ENCODE assay signal across 15 mouse cellular contexts in genomic region chr1:41380013-41380412, GRCm38 (mm10).
DNase-seq lines count a peak whose midpoint lies in the region; ATAC-seq and TF ChIP-seq lines count a peak whose summit lies in the region.
"Had no signal": no experiment of that assay in that cellular context is flagged by ENCODE, and none has a peak within 500 bp of the region (broad histone marks: within the 10 kb centered on the region; RNA-seq: fewer than 3 reads in every experiment).

No protein-coding gene starts in this region.

- DNase-seq in forebrain, embryonic 11.5 days (ENCODE audit: low spot score): no peak
- peak; percentile 67 for DNase-seq in midbrain, postnatal 0 days (ENCODE audit: low spot score)
- no peak for DNase-seq in embryo, embryonic 10 days (ENCODE audit: low spot score)
- DNase-seq in adrenal gland, adult 2 months: no peak
- DNase-seq: B cell, adult 2 months; cerebellum, adult 11-12 months; heart, adult 11 months; kidney, adult 11 months; kidney, postnatal 4 days; thymus, adult 2 months had no signal

- no peak overlapping the region for H3K4me2 ChIP-seq in forebrain, embryonic 15.5 days (replicated peaks)
- H3K4me2 ChIP-seq in forebrain, embryonic 11.5 days (ENCODE audit: low read depth, low read length, severe bottlenecking): no peak overlapping the region
- H3K4me2 ChIP-seq in midbrain, embryonic 13.5 days (replicated peaks): no peak overlapping the region
- no peak overlapping the region for H3K4me2 ChIP-seq in midbrain, embryonic 15.5 days
- no peak overlapping the region for H3K4me2 ChIP-seq in hindbrain, embryonic 15.5 days
- no peak overlapping the region for H3K4me2 ChIP-seq in midbrain, postnatal 0 days (ENCODE audit: low read depth, low read length, poor library complexity, severe bottlenecking)
- H3K4me2 ChIP-seq: limb, embryonic 15.5 days had no signal

- H3K27ac ChIP-seq in forebrain, embryonic 15.5 days (replicated peaks): no peak overlapping the region
- H3K27ac ChIP-seq in forebrain, embryonic 11.5 days (ENCODE audit: low read depth, low read length): no peak overlapping the region
- 0 out of 2 replicates have a peak overlapping the region, but pooled peaks have one; percentile 1 for H3K27ac ChIP-seq in midbrain, embryonic 13.5 days
- H3K27ac ChIP-seq in midbrain, embryonic 15.5 days: no peak overlapping the region
- no peak overlapping the region for H3K27ac ChIP-seq in hindbrain, embryonic 15.5 days (replicated peaks)
- H3K27ac ChIP-seq in midbrain, postnatal 0 days (ENCODE audit: low read depth, low read length): no peak overlapping the region
- H3K27ac ChIP-seq: limb, embryonic 15.5 days had no signal

- H3K9me3 ChIP-seq in forebrain, embryonic 15.5 days: no peaks in the 10 kb centered on the region
- no peaks in the 10 kb centered on the region for H3K9me3 ChIP-seq in forebrain, embryonic 11.5 days (ENCODE audit: control insufficient read depth, low read length)
- H3K9me3 ChIP-seq in midbrain, embryonic 13.5 days: no peaks in the 10 kb centered on the region
- H3K9me3 ChIP-seq in midbrain, embryonic 15.5 days: no peaks in the 10 kb centered on the region
- H3K9me3 ChIP-seq in hindbrain, embryonic 15.5 days: no peaks in the 10 kb centered on the region
- no peaks in the 10 kb centered on the region for H3K9me3 ChIP-seq in midbrain, postnatal 0 days (ENCODE audit: low read length)
- H3K9me3 ChIP-seq: limb, embryonic 15.5 days had no signal

- H3K27me3 ChIP-seq in forebrain, embryonic 15.5 days: no peaks in the 10 kb centered on the region
- no peaks in the 10 kb centered on the region for H3K27me3 ChIP-seq in forebrain, embryonic 11.5 days (ENCODE audit: control insufficient read depth, insufficient read depth, low read length)
- no peaks in the 10 kb centered on the region for H3K27me3 ChIP-seq in midbrain, embryonic 13.5 days
- H3K27me3 ChIP-seq in midbrain, embryonic 15.5 days (replicated peaks): no peaks in the 10 kb centered on the region
- no peaks in the 10 kb centered on the region for H3K27me3 ChIP-seq in hindbrain, embryonic 15.5 days
- no peaks in the 10 kb centered on the region for H3K27me3 ChIP-seq in midbrain, postnatal 0 days (ENCODE audit: insufficient read depth, low read length)
- H3K27me3 ChIP-seq: limb, embryonic 15.5 days had no signal

- no peak overlapping the region for H3K9ac ChIP-seq in forebrain, embryonic 15.5 days (replicated peaks)
- no peak overlapping the region for H3K9ac ChIP-seq in forebrain, embryonic 11.5 days (ENCODE audit: low read length)
- H3K9ac ChIP-seq in midbrain, embryonic 13.5 days (replicated peaks): no peak overlapping the region
- H3K9ac ChIP-seq in midbrain, embryonic 15.5 days: no peak overlapping the region
- no peak overlapping the region for H3K9ac ChIP-seq in hindbrain, embryonic 15.5 days
- H3K9ac ChIP-seq in midbrain, postnatal 0 days (replicated peaks; ENCODE audit: low read length, poor library complexity, severe bottlenecking): no peak overlapping the region
- H3K9ac ChIP-seq: limb, embryonic 15.5 days had no signal

- no peak overlapping the region for H3K4me3 ChIP-seq in forebrain, embryonic 15.5 days
- H3K4me3 ChIP-seq in forebrain, embryonic 11.5 days (ENCODE audit: low read depth, low read length): no peak overlapping the region
- no peak overlapping the region for H3K4me3 ChIP-seq in midbrain, embryonic 13.5 days (replicated peaks)
- H3K4me3 ChIP-seq in midbrain, embryonic 15.5 days: no peak overlapping the region
- no peak overlapping the region for H3K4me3 ChIP-seq in hindbrain, embryonic 15.5 days
- no peak overlapping the region for H3K4me3 ChIP-seq in midbrain, postnatal 0 days (ENCODE audit: low read depth, low read length)
- H3K4me3 ChIP-seq: limb, embryonic 15.5 days had no signal

- WGBS in forebrain, embryonic 15.5 days: 52% methylated on average over 4 of the region's 4 CpGs
- WGBS in forebrain, embryonic 11.5 days: 91% methylated on average over 4 of the region's 4 CpGs
- WGBS in midbrain, embryonic 13.5 days: 66% methylated on average over 4 of the region's 4 CpGs
- 56% methylated on average over 4 of the region's 4 CpGs for WGBS in midbrain, embryonic 15.5 days
- WGBS in hindbrain, embryonic 15.5 days: 46% methylated on average over 4 of the region's 4 CpGs
- WGBS in midbrain, postnatal 0 days: 50% methylated on average over 4 of the region's 4 CpGs

- no peak for TF ChIP-seq CTCF in midbrain, postnatal 0 days (IDR thresholded peaks at IDR 0.05)

- peak; percentile 64; the same call in 1 of the 2 replicates for ATAC-seq in forebrain, embryonic 15.5 days (replicated peaks)
- ATAC-seq in forebrain, embryonic 11.5 days (replicated peaks; ENCODE audit: low FRiP score): no peak
- peak; percentile 58; the same call in 1 of the 2 replicates for ATAC-seq in midbrain, embryonic 13.5 days
- no peak; the same call in 1 of the 2 replicates for ATAC-seq in midbrain, embryonic 15.5 days (replicated peaks)
- ATAC-seq in hindbrain, embryonic 15.5 days (ENCODE audit: low FRiP score, low read depth): peak; percentile 71
- ATAC-seq in midbrain, postnatal 0 days (ENCODE audit: low FRiP score): no peak

- H3K4me1 ChIP-seq in forebrain, embryonic 15.5 days: peaks cover 16% of the 10 kb centered on the region
- H3K4me1 ChIP-seq in forebrain, embryonic 11.5 days (replicated peaks; ENCODE audit: control insufficient read depth, insufficient read depth, low read length): peaks cover 2% of the 10 kb centered on the region; the same call in 1 of the 2 replicates
- peaks cover 20% of the 10 kb centered on the region for H3K4me1 ChIP-seq in midbrain, embryonic 13.5 days (replicated peaks)
- 0 out of 2 replicates have a peak, but pooled peaks cover 9% of the 10 kb centered on the region for H3K4me1 ChIP-seq in midbrain, embryonic 15.5 days
- peaks cover 16% of the 10 kb centered on the region for H3K4me1 ChIP-seq in hindbrain, embryonic 15.5 days (replicated peaks)
- H3K4me1 ChIP-seq in midbrain, postnatal 0 days (ENCODE audit: insufficient read depth, low read length): no peaks in the 10 kb centered on the region
- H3K4me1 ChIP-seq: limb, embryonic 15.5 days had no signal

- H3K36me3 ChIP-seq in forebrain, embryonic 15.5 days: no peaks in the 10 kb centered on the region
- H3K36me3 ChIP-seq in forebrain, embryonic 11.5 days (ENCODE audit: control insufficient read depth, insufficient read depth, low read length): no peaks in the 10 kb centered on the region
- no peaks in the 10 kb centered on the region for H3K36me3 ChIP-seq in midbrain, embryonic 13.5 days
- no peaks in the 10 kb centered on the region for H3K36me3 ChIP-seq in midbrain, embryonic 15.5 days (replicated peaks)
- no peaks in the 10 kb centered on the region for H3K36me3 ChIP-seq in hindbrain, embryonic 15.5 days
- H3K36me3 ChIP-seq in midbrain, postnatal 0 days (ENCODE audit: insufficient read depth, low read length): no peaks in the 10 kb centered on the region
- H3K36me3 ChIP-seq: limb, embryonic 15.5 days had no signal

Comparison
In these comparisons a context has a peak if more than half of its experiments do, and no peak if none do; other contexts are left out.
1. ATAC-seq: peak in forebrain, embryonic 15.5 days (single experiment), midbrain, embryonic 13.5 days (single experiment) and hindbrain, embryonic 15.5 days (single experiment); none in forebrain, embryonic 11.5 days (single experiment), midbrain, embryonic 15.5 days (single experiment) and midbrain, postnatal 0 days (single experiment).